Mouse (Mus musculus) cerebral cortex, adult 2 months (tissue): ENCODE data around the gene Fcf1.

Experiments used
- WGBS: fragments of 180-500 bp; shearing (Covaris S2); methylation state at CpG from one replicate; pipeline ENCODE4 v1.1.7; 2018; 5-methylcytosine and 5-hydroxymethylcytosine counted together

The Fcf1 gene

GRCm38 (mm10) chr12:84970428-84971096 is at the start of gene Fcf1, which contains the start of gene Arel1:
Fcf1 (plus strand) TSS chr12:84970897.
Arel1 (minus strand) TSS chr12:84970900.
- WGBS, result under 1% methylated on average over 42 of the region's 42 CpGs

- 72% methylated on average over 8 of the region's 8 CpGs for WGBS
These were observed 48.7 kb upstream of the Fcf1 start for GRCm38 (mm10) chr12:84921881-84922419.

- 54% methylated on average over 5 of the region's 5 CpGs for WGBS
These were observed 46.4 kb upstream of the Fcf1 start for GRCm38 (mm10) chr12:84924324-84924723.

GRCm38 (mm10) chr12:84926542-84926941 is 44.2 kb upstream of the Fcf1 start:
- WGBS, result 93% methylated on average over 6 of the region's 6 CpGs

GRCm38 (mm10) chr12:84932210-84932609 is 38.5 kb upstream of the Fcf1 start:
- 94% methylated on average over 6 of the region's 6 CpGs for WGBS

- WGBS, result 85% methylated on average over 5 of the region's 5 CpGs
These were observed 35.4 kb upstream of the Fcf1 start for GRCm38 (mm10) chr12:84935343-84935742.

- WGBS, result 55% methylated on average over 7 of the region's 7 CpGs
These were observed 31.6 kb upstream of the Fcf1 start for GRCm38 (mm10) chr12:84939117-84939516.

- 93% methylated on average over 7 of the region's 7 CpGs for WGBS
These were observed 30.4 kb upstream of the Fcf1 start for GRCm38 (mm10) chr12:84940343-84940742.

- WGBS, result 85% methylated on average over 13 of the region's 13 CpGs
These were observed 29.0 kb upstream of the Fcf1 start for GRCm38 (mm10) chr12:84941717-84942116.

GRCm38 (mm10) chr12:84943006-84943952 is 27.4 kb upstream of the Fcf1 start:
- 88% methylated on average over 21 of the region's 21 CpGs for WGBS

GRCm38 (mm10) chr12:84944150-84944812 is 26.4 kb upstream of the Fcf1 start:
- WGBS, result 96% methylated on average over 4 of the region's 4 CpGs

GRCm38 (mm10) chr12:84944813-84945553 is 25.7 kb upstream of the Fcf1 start:
- 91% methylated on average over 9 of the region's 9 CpGs for WGBS

GRCm38 (mm10) chr12:84947894-84948583 is 22.7 kb upstream of the Fcf1 start:
- WGBS, result 61% methylated on average over 2 of the region's 2 CpGs

- 51% methylated on average over 6 of the region's 6 CpGs for WGBS
These were observed 22.0 kb upstream of the Fcf1 start for GRCm38 (mm10) chr12:84948584-84949285.

GRCm38 (mm10) chr12:84950763-84951162 is 19.9 kb upstream of the Fcf1 start:
- 73% methylated on average over 6 of the region's 6 CpGs for WGBS

- 45% methylated on average over 8 of the region's 8 CpGs for WGBS
These were observed 19.2 kb upstream of the Fcf1 start for GRCm38 (mm10) chr12:84951531-84951930.

- WGBS, result 37% methylated on average over 1 of the region's 1 CpGs
These were observed 18.3 kb upstream of the Fcf1 start for GRCm38 (mm10) chr12:84952351-84952750.

- 71% methylated on average over 3 of the region's 3 CpGs for WGBS
These were observed 14.4 kb upstream of the Fcf1 start for GRCm38 (mm10) chr12:84956317-84956716.

- WGBS, result 80% methylated on average over 1 of the region's 1 CpGs
These were observed 11.8 kb upstream of the Fcf1 start for GRCm38 (mm10) chr12:84958794-84959356.

- 84% methylated on average over 7 of the region's 7 CpGs for WGBS
These were observed 8.1 kb upstream of the Fcf1 start for GRCm38 (mm10) chr12:84962606-84963005.
